Mouse (Mus musculus) splenic B cell, adult 2 months (primary cell): Measurements from ENCODE around the gene Cyp46a1.

ENCODE experiments used
- DNase-seq: peaks from one replicate; pipeline ENCODE4 v3.0.0-alpha.2; 2011; ENCODE audit warnings: low read depth, low spot score
- H3K27me3 ChIP-seq: 2 replicates; pipeline ENCODE4 v1.6.1; 2012; ENCODE audit warnings: mild to moderate bottlenecking, low read length, moderate library complexity, mixed read lengths; ENCODE audit not compliant: control insufficient read depth, poor library complexity, insufficient read depth, severe bottlenecking
- H3K36me3 ChIP-seq: 2 replicates; pipeline ENCODE4 v1.6.1; 2012; ENCODE audit warnings: mild to moderate bottlenecking, low read length, moderate library complexity, mixed read lengths; ENCODE audit not compliant: control insufficient read depth, poor library complexity, insufficient read depth, severe bottlenecking

Cyp46a1 gene

GRCm38 (mm10) chr12:108305812-108306794, 28.1 kb upstream of the Cyp46a1 start, which contains the start of gene Hhipl1:
TSS of gene Hhipl1 (plus strand) at chr12:108306270.
- no peak for DNase-seq
- Histone ChIP-seq H3K36me3 (no peaks in the 10 kb centered on the region), H3K27me3 (no peaks in the 10 kb centered on the region; the same call in 1 of the 2 replicates)

- peak; percentile 33 for DNase-seq
- H3K27me3 ChIP-seq = no peaks in the 10 kb centered on the region; the same call in 1 of the 2 replicates
- H3K36me3 ChIP-seq = no peaks in the 10 kb centered on the region
Observed at GRCm38 (mm10) chr12:108307553-108307952, 26.6 kb upstream of the Cyp46a1 start.

GRCm38 (mm10) chr12:108308363-108308856, 25.8 kb upstream of the Cyp46a1 start:
- Histone ChIP-seq H3K27me3 (no peaks in the 10 kb centered on the region; the same call in 1 of the 2 replicates), H3K36me3 (no peaks in the 10 kb centered on the region)
- no peak for DNase-seq

- no peaks in the 10 kb centered on the region; the same call in 1 of the 2 replicates for H3K27me3 ChIP-seq
- H3K36me3 ChIP-seq = no peaks in the 10 kb centered on the region
- no peak for DNase-seq
Observed at GRCm38 (mm10) chr12:108309116-108309794, 24.9 kb upstream of the Cyp46a1 start.

- no peak for DNase-seq
Observed at GRCm38 (mm10) chr12:108310041-108310440, 24.1 kb upstream of the Cyp46a1 start.

GRCm38 (mm10) chr12:108310456-108311027, 23.6 kb upstream of the Cyp46a1 start:
- DNase-seq = no peak
- Histone ChIP-seq H3K27me3 (no peaks in the 10 kb centered on the region), H3K36me3 (no peaks in the 10 kb centered on the region)

More at GRCm38 (mm10) chr12:108310041-108310440, 24.1 kb upstream of the Cyp46a1 start:
- Histone ChIP-seq H3K27me3 (no peaks in the 10 kb centered on the region; the same call in 1 of the 2 replicates), H3K36me3 (no peaks in the 10 kb centered on the region)

- H3K27me3 ChIP-seq = no peaks in the 10 kb centered on the region
- DNase-seq = no peak
- no peaks in the 10 kb centered on the region for H3K36me3 ChIP-seq
Observed at GRCm38 (mm10) chr12:108311741-108312290, 22.4 kb upstream of the Cyp46a1 start.

GRCm38 (mm10) chr12:108312432-108312851, 21.7 kb upstream of the Cyp46a1 start:
- no peak for DNase-seq
- Histone ChIP-seq H3K36me3 (no peaks in the 10 kb centered on the region), H3K27me3 (no peaks in the 10 kb centered on the region)

GRCm38 (mm10) chr12:108313244-108313772, 20.9 kb upstream of the Cyp46a1 start:
- DNase-seq = no peak
- Histone ChIP-seq H3K27me3 (no peaks in the 10 kb centered on the region), H3K36me3 (no peaks in the 10 kb centered on the region)

GRCm38 (mm10) chr12:108315818-108316217, 18.4 kb upstream of the Cyp46a1 start:
- DNase-seq = no peak
- H3K27me3 ChIP-seq = no peaks in the 10 kb centered on the region
- no peaks in the 10 kb centered on the region for H3K36me3 ChIP-seq

GRCm38 (mm10) chr12:108316655-108317054, 17.5 kb upstream of the Cyp46a1 start:
- H3K36me3 ChIP-seq = no peaks in the 10 kb centered on the region
- DNase-seq = no peak
- no peaks in the 10 kb centered on the region for H3K27me3 ChIP-seq

GRCm38 (mm10) chr12:108317201-108317738, 16.9 kb upstream of the Cyp46a1 start:
- DNase-seq = no peak
- no peaks in the 10 kb centered on the region for H3K27me3 ChIP-seq
- no peaks in the 10 kb centered on the region for H3K36me3 ChIP-seq

GRCm38 (mm10) chr12:108317826-108318430, 16.3 kb upstream of the Cyp46a1 start:
- H3K36me3 ChIP-seq = no peaks in the 10 kb centered on the region
- DNase-seq = no peak
- no peaks in the 10 kb centered on the region for H3K27me3 ChIP-seq
